Mouse (Mus musculus) left cerebral cortex, postnatal 14 days (tissue): ENCODE results near the gene Max. TPM values are rescaled to one million over a fixed set of nuclear protein-coding genes. Genes with fewer than 3 reads are reported as not detected.

Experiments used
- DNase-seq, 2 experiments: peaks; one replicate each; pipeline ENCODE4 v3.0.0; 2021 to 2022; ENCODE audit warnings: low spot score in 2 of 2, mixed read lengths in 1 of 2
- intact Hi-C: fragments of 180-260 bp; cut with DNase I; formaldehyde crosslinking; loops from one replicate; pipeline ENCODE4 v1.15.1; 2025
- total RNA-seq, 2 experiments: library from RNA; stranded (reverse); gene quantifications; 2 replicates each; pipeline ENCODE4 v1.2.3; 2021

Gene Max
- total RNA-seq, 2 experiments from 2014 or later, result 81.5 to 84.4 TPM

- intact Hi-C loops, result no loop called here
- DNase-seq, result no peak
These were observed 34.5 kb downstream of the Max start for GRCm38 (mm10) chr12:76927539-76927938.

- intact Hi-C loops, result no loop called here
- DNase-seq, result no peak
These were observed 35.0 kb downstream of the Max start for GRCm38 (mm10) chr12:76927012-76927411.

- DNase-seq, result no peak
- intact Hi-C loops, result no loop called here
These were observed 35.6 kb downstream of the Max start for GRCm38 (mm10) chr12:76926338-76926945.

- DNase-seq, result no peak
- intact Hi-C loops, result no loop called here
These were observed 36.9 kb downstream of the Max start for GRCm38 (mm10) chr12:76924904-76925604.

- intact Hi-C loops, result no loop called here
- no peak for DNase-seq
These were observed 38.9 kb downstream of the Max start for GRCm38 (mm10) chr12:76923118-76923517.

GRCm38 (mm10) chr12:76920990-76921389 lies 41.0 kb downstream of the Max start:
- no peak for DNase-seq
- intact Hi-C loops, result no loop called here

- intact Hi-C loops, result no loop called here
- no peak for DNase-seq
These were observed 41.6 kb downstream of the Max start for GRCm38 (mm10) chr12:76920398-76920797.

- intact Hi-C loops, result no loop called here
- no peak for DNase-seq
These were observed 43.1 kb downstream of the Max start for GRCm38 (mm10) chr12:76918855-76919254.

- DNase-seq, result no peak
- intact Hi-C loops, result no loop called here
These were observed 43.9 kb downstream of the Max start for GRCm38 (mm10) chr12:76918113-76918512.

- DNase-seq, result no peak
- intact Hi-C loops, result no loop called here
These were observed 45.8 kb downstream of the Max start for GRCm38 (mm10) chr12:76916163-76916562.

- intact Hi-C loops, result no loop called here
These were observed 49.8 kb downstream of the Max start for GRCm38 (mm10) chr12:76912193-76912592.

GRCm38 (mm10) chr12:76911171-76911726 lies 50.8 kb downstream of the Max start:
- intact Hi-C loops, result no loop called here
- no peak for DNase-seq

More at GRCm38 (mm10) chr12:76912193-76912592, 49.8 kb downstream of the Max start:
- no peak for DNase-seq

GRCm38 (mm10) chr12:76910258-76910940 lies 51.6 kb downstream of the Max start:
- intact Hi-C loops, result no loop called here
- no peak for DNase-seq

GRCm38 (mm10) chr12:76909218-76909617 lies 52.8 kb downstream of the Max start:
- intact Hi-C loops, result no loop called here
- DNase-seq, result no peak

- no peak for DNase-seq
- intact Hi-C loops, result no loop called here
These were observed 55.7 kb downstream of the Max start for GRCm38 (mm10) chr12:76906278-76906677.

GRCm38 (mm10) chr12:76901508-76902294 lies 60.3 kb downstream of the Max start:
- no peak for DNase-seq
- intact Hi-C loops, result no loop called here

GRCm38 (mm10) chr12:76899261-76899975 lies 62.6 kb downstream of the Max start:
- no peak for DNase-seq
- intact Hi-C loops, result no loop called here

GRCm38 (mm10) chr12:76898141-76898540 lies 63.9 kb downstream of the Max start:
- DNase-seq, result no peak
- intact Hi-C loops, result no loop called here

GRCm38 (mm10) chr12:76897006-76897405 lies 65.0 kb downstream of the Max start:
- DNase-seq, result peak in 1 of 2 experiments; percentile 38
- intact Hi-C loops, result no loop called here
